Mouse (Mus musculus) frontal cortex, postnatal 25 days (tissue): ENCODE data around the gene Gm7075.
A peak's percentile ranks its signal among the peaks of the same experiment; 100 is the strongest.
"Not testable (repeated sequence)": the region's sequence is repeated elsewhere in the genome, so short reads cannot be mapped to it uniquely, and the experiment has no call there.

Experiments used
- DNase-seq, 2 experiments: peaks; one replicate each; pipeline ENCODE4 v3.0.0; 2022; ENCODE audit warnings: low spot score in 2 of 2

Gm7075 gene

GRCm38 (mm10) chr10:63417061-63417460 lies 4.5 kb downstream of the Gm7075 start:
- no peak for DNase-seq

- no peak for DNase-seq
Observed at GRCm38 (mm10) chr10:63415850-63416249, 5.7 kb downstream of the Gm7075 start.

GRCm38 (mm10) chr10:63415287-63415686 lies 6.3 kb downstream of the Gm7075 start:
- DNase-seq = no peak

GRCm38 (mm10) chr10:63412756-63413155 lies 8.8 kb downstream of the Gm7075 start:
- DNase-seq = no peak

- DNase-seq = not testable (repeated sequence)
Observed at GRCm38 (mm10) chr10:63411674-63412073, 9.9 kb downstream of the Gm7075 start.

GRCm38 (mm10) chr10:63410162-63410956 lies 11.2 kb downstream of the Gm7075 start:
- no peak for DNase-seq

- DNase-seq = no peak
Observed at GRCm38 (mm10) chr10:63403636-63404035, 18.0 kb downstream of the Gm7075 start.

GRCm38 (mm10) chr10:63402731-63403504 lies 18.7 kb downstream of the Gm7075 start:
- no peak for DNase-seq

- no peak for DNase-seq
Observed at GRCm38 (mm10) chr10:63396963-63397362, 24.6 kb downstream of the Gm7075 start.

- DNase-seq = no peak
Observed at GRCm38 (mm10) chr10:63388948-63389347, 32.6 kb downstream of the Gm7075 start.

GRCm38 (mm10) chr10:63386991-63387390 lies 34.6 kb downstream of the Gm7075 start:
- DNase-seq = no peak

GRCm38 (mm10) chr10:63386444-63386843 lies 35.1 kb downstream of the Gm7075 start:
- DNase-seq = peak; percentile 67 to 76

- not testable (repeated sequence) for DNase-seq
Observed at GRCm38 (mm10) chr10:63385897-63386296, 35.7 kb downstream of the Gm7075 start.

- peak; percentile 22 to 57 for DNase-seq
Observed at GRCm38 (mm10) chr10:63382372-63383279, 39.0 kb downstream of the Gm7075 start, which contains the start of gene Dnajc12. TSS of gene Dnajc12 (plus strand) at chr10:63382443.

- DNase-seq = no peak
Observed at GRCm38 (mm10) chr10:63381498-63382280, 39.9 kb downstream of the Gm7075 start, which contains the start of gene Sirt1. TSS of gene Sirt1 (minus strand) at chr10:63381704.

- DNase-seq = no peak
Observed at GRCm38 (mm10) chr10:63378948-63379680, 42.5 kb downstream of the Gm7075 start.

GRCm38 (mm10) chr10:63377468-63377867 lies 44.1 kb downstream of the Gm7075 start:
- peak; percentile 20 to 40 for DNase-seq

GRCm38 (mm10) chr10:63376303-63376702 lies 45.3 kb downstream of the Gm7075 start:
- no peak for DNase-seq
